Mouse (Mus musculus): Measurements from ENCODE around the gene Daxx.
"Not testable (repeated sequence)": the region's sequence is repeated elsewhere in the genome, so short reads cannot be mapped to it uniquely, and the experiment has no call there.

Gene Daxx

GRCm38 (mm10) chr17:33902491-33902890 lies 6.7 kb upstream of the Daxx start:
- no peak for DNase-seq (ENCODE audit: low spot score)

- DNase-seq (ENCODE audit: low spot score) = not testable (repeated sequence)
Observed at GRCm38 (mm10) chr17:33903911-33904651, 5.1 kb upstream of the Daxx start.

GRCm38 (mm10) chr17:33904835-33905234 lies 4.4 kb upstream of the Daxx start, which contains the start of gene Platr17:
Gene Platr17, plus strand, starts transcription at chr17:33905135.
- DNase-seq (ENCODE audit: low spot score) = not testable (repeated sequence)

- no peak for DNase-seq (ENCODE audit: low spot score)
Observed at GRCm38 (mm10) chr17:33908331-33909076, 710 bp upstream of the Daxx start.

GRCm38 (mm10) chr17:33909869-33910250 lies 646 bp downstream of the Daxx start:
- no peak for DNase-seq (ENCODE audit: low spot score)

- no peak for DNase-seq (ENCODE audit: low spot score)
Observed at GRCm38 (mm10) chr17:33910346-33911051, 1.3 kb downstream of the Daxx start.

- DNase-seq (ENCODE audit: low spot score) = no peak
Observed at GRCm38 (mm10) chr17:33911052-33911812, 2.0 kb downstream of the Daxx start.

GRCm38 (mm10) chr17:33911813-33912414 lies 2.7 kb downstream of the Daxx start:
- no peak for DNase-seq (ENCODE audit: low spot score)

GRCm38 (mm10) chr17:33913264-33913663 lies 4.0 kb downstream of the Daxx start:
- DNase-seq (ENCODE audit: low spot score) = no peak

- no peak for DNase-seq (ENCODE audit: low spot score)
Observed at GRCm38 (mm10) chr17:33913905-33914304, 4.7 kb downstream of the Daxx start.

- DNase-seq (ENCODE audit: low spot score) = no peak
Observed at GRCm38 (mm10) chr17:33914969-33915391, 5.8 kb downstream of the Daxx start.

- peak; percentile 86 for DNase-seq (ENCODE audit: low spot score)
Observed at GRCm38 (mm10) chr17:33915671-33916250, 6.5 kb downstream of the Daxx start, which contains the start of the genes Tapbp and Zbtb22. Gene Tapbp, plus strand, starts transcription at chr17:33915899. Gene Zbtb22, plus strand, starts transcription at chr17:33915904.

- no peak for DNase-seq (ENCODE audit: low spot score)
Observed at GRCm38 (mm10) chr17:33916294-33916693, 7.1 kb downstream of the Daxx start.

- no peak for DNase-seq (ENCODE audit: low spot score)
Observed at GRCm38 (mm10) chr17:33916847-33917655, 7.8 kb downstream of the Daxx start.

- DNase-seq (ENCODE audit: low spot score) = no peak
Observed at GRCm38 (mm10) chr17:33917656-33918292, 8.6 kb downstream of the Daxx start.

- no peak for DNase-seq (ENCODE audit: low spot score)
Observed at GRCm38 (mm10) chr17:33918293-33919203, 9.3 kb downstream of the Daxx start.

- DNase-seq (ENCODE audit: low spot score) = peak; percentile 63
Observed at GRCm38 (mm10) chr17:33919351-33920281, 10.4 kb downstream of the Daxx start.

All from ovary, postnatal 10 days (tissue).